Mouse (Mus musculus): ENCODE measurements around the gene Cyp2d22.
"Not testable (repeated sequence)": the region's sequence is repeated elsewhere in the genome, so short reads cannot be mapped to it uniquely, and the experiment has no call there.

- TF ChIP-seq POLR2A (IDR thresholded peaks at IDR 0.05; ENCODE audit: control insufficient read depth, low read depth, low read length); CTCF (IDR thresholded peaks at IDR 0.05; ENCODE audit: control insufficient read depth, insufficient read depth, insufficient replicate concordance, low read depth, low read length): not testable (repeated sequence)
Measured at GRCm38 (mm10) chr15:82364561-82364960, 15.5 kb downstream of the Cyp2d22 start.
